In the genomic region with DNA sequence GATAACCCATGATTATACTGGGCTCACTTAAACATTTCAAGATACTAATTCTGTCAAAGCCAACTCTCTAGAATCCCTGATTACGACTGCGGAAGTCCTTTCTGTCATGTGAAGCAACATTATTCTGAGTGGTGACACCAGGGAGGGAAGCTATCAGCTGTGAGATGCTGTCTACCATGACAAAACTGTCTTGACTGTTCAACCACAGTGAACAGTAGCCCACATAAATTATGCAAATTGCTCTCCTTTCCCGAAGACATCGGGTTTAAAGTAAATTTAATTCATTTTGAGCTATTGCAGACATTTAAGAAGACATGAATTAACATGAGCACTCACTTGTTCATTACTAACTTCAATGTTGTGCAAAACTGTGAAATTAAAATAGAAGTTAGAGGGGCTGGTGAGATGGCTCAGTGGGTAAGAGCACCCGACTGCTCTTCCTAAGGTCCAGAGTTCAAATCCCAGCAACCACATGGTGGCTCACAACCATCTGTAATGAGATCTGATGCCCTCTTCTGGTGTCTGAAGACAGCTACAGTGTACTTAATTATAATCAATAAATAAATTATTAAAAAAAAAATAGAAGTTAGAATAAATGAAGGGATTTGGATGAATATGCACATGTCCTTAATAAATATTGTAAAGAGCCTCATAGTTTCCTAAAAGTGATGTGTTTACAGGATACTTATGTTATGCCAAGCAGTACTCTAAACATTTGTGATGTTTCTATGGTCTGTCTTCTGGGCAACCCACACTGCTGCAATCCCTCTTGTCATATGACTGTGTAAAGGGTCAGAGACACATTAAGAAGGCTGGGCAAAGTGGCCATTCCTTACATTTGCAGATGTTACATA, we compare ENCODE assay signal across 13 mouse cellular contexts.
A peak's percentile ranks its signal among the peaks of the same experiment; 100 is the strongest.
DNase-seq lines count a peak whose midpoint lies in the region; ATAC-seq and TF ChIP-seq lines count a peak whose summit lies in the region.
"Had no signal": no experiment of that assay in that cellular context is flagged by ENCODE, and none has a peak within 500 bp of the region (broad histone marks: within the 10 kb centered on the region; RNA-seq: fewer than 3 reads in every experiment).

No protein-coding gene starts in this region.

- H3K4me2 ChIP-seq in hindbrain, embryonic 13.5 days: no peak overlapping the region
- no peak overlapping the region for H3K4me2 ChIP-seq in hindbrain, postnatal 0 days (ENCODE audit: low read depth, low read length)
- no peak overlapping the region for H3K4me2 ChIP-seq in forebrain, embryonic 14.5 days (ENCODE audit: low read length)
- H3K4me2 ChIP-seq in midbrain, embryonic 14.5 days (ENCODE audit: low read length): no peak overlapping the region
- H3K4me2 ChIP-seq: liver, embryonic 12.5 days had no signal

- no peak for TF ChIP-seq CTCF in hindbrain, postnatal 0 days (IDR thresholded peaks at IDR 0.05; ENCODE audit: low read depth)

- H3K27ac ChIP-seq in hindbrain, embryonic 13.5 days: no peak overlapping the region
- no peak overlapping the region for H3K27ac ChIP-seq in hindbrain, postnatal 0 days
- H3K27ac ChIP-seq in forebrain, embryonic 14.5 days (ENCODE audit: low read depth, low read length): no peak overlapping the region
- no peak overlapping the region for H3K27ac ChIP-seq in midbrain, embryonic 14.5 days (replicated peaks; ENCODE audit: low read depth, low read length)
- H3K27ac ChIP-seq: liver, embryonic 12.5 days had no signal

- no peaks in the 10 kb centered on the region for H3K36me3 ChIP-seq in hindbrain, embryonic 13.5 days
- H3K36me3 ChIP-seq in hindbrain, postnatal 0 days (ENCODE audit: insufficient read depth, low read length): no peaks in the 10 kb centered on the region
- no peaks in the 10 kb centered on the region for H3K36me3 ChIP-seq in forebrain, embryonic 14.5 days (ENCODE audit: control insufficient read depth, insufficient read depth, low read length)
- H3K36me3 ChIP-seq in midbrain, embryonic 14.5 days (ENCODE audit: control insufficient read depth, insufficient read depth, low read length): no peaks in the 10 kb centered on the region
- H3K36me3 ChIP-seq: liver, embryonic 12.5 days had no signal

- ATAC-seq in hindbrain, embryonic 13.5 days (ENCODE audit: low FRiP score): peak; percentile 68; the same call in 1 of the 2 replicates
- ATAC-seq in hindbrain, postnatal 0 days: no peak
- peak; percentile 75 for ATAC-seq in forebrain, embryonic 14.5 days
- peak; percentile 72; the same call in 1 of the 2 replicates for ATAC-seq in midbrain, embryonic 14.5 days (ENCODE audit: low FRiP score, low TSS enrichment)
- no peak for ATAC-seq in megakaryocyte-erythroid progenitor cell, adult 5-6 weeks (replicated peaks; ENCODE audit: low FRiP score, low TSS enrichment, poor library complexity, severe bottlenecking)
- ATAC-seq: inflammation-experienced regulatory T-cells, adult 6 months; liver, embryonic 12.5 days had no signal

- no peaks in the 10 kb centered on the region for H3K9me3 ChIP-seq in hindbrain, embryonic 13.5 days
- H3K9me3 ChIP-seq in hindbrain, postnatal 0 days (ENCODE audit: low read length): no peaks in the 10 kb centered on the region
- H3K9me3 ChIP-seq in forebrain, embryonic 14.5 days (replicated peaks; ENCODE audit: control insufficient read depth, low read length): no peaks in the 10 kb centered on the region
- no peaks in the 10 kb centered on the region for H3K9me3 ChIP-seq in midbrain, embryonic 14.5 days (ENCODE audit: control insufficient read depth, low read length)
- H3K9me3 ChIP-seq: liver, embryonic 12.5 days had no signal

- H3K4me3 ChIP-seq in hindbrain, embryonic 13.5 days: no peak overlapping the region
- H3K4me3 ChIP-seq in hindbrain, postnatal 0 days (ENCODE audit: low read length): no peak overlapping the region
- H3K4me3 ChIP-seq in forebrain, embryonic 14.5 days (ENCODE audit: low read depth, low read length): no peak overlapping the region
- no peak overlapping the region for H3K4me3 ChIP-seq in midbrain, embryonic 14.5 days (replicated peaks; ENCODE audit: low read depth, low read length)
- H3K4me3 ChIP-seq: liver, embryonic 12.5 days had no signal

- no peak overlapping the region for H3K9ac ChIP-seq in hindbrain, embryonic 13.5 days
- no peak overlapping the region for H3K9ac ChIP-seq in hindbrain, postnatal 0 days (replicated peaks; ENCODE audit: low read length)
- H3K9ac ChIP-seq in forebrain, embryonic 14.5 days (ENCODE audit: low read length): no peak overlapping the region
- H3K9ac ChIP-seq in midbrain, embryonic 14.5 days (replicated peaks; ENCODE audit: low read length): no peak overlapping the region
- H3K9ac ChIP-seq: liver, embryonic 12.5 days had no signal

- no peak for DNase-seq in hindbrain, postnatal 0 days (ENCODE audit: low spot score)
- DNase-seq in brain, adult 2 months (ENCODE audit: low read depth, low spot score): peak; percentile 22
- DNase-seq in forebrain, embryonic 14.5 days (ENCODE audit: low spot score): peak; percentile 60
- DNase-seq in midbrain, embryonic 14.5 days: peak; percentile 49
- no peak for DNase-seq in layer of hippocampus, adult 9-11 months
- DNase-seq: adrenal gland, postnatal 36 days; gastrocnemius, postnatal 25 days; right cerebral cortex, postnatal 25 days; thymus, postnatal 25 days had no signal

- WGBS in hindbrain, embryonic 13.5 days: 56% methylated on average over 5 of the region's 5 CpGs
- WGBS in hindbrain, postnatal 0 days: 53% methylated on average over 5 of the region's 5 CpGs
- 64% methylated on average over 5 of the region's 5 CpGs for WGBS in forebrain, embryonic 14.5 days
- 29% methylated on average over 5 of the region's 5 CpGs for WGBS in midbrain, embryonic 14.5 days

- H3K4me1 ChIP-seq in hindbrain, embryonic 13.5 days (replicated peaks): peaks cover 12% of the 10 kb centered on the region
- 0 out of 2 replicates have a peak, but pooled peaks cover 4% of the 10 kb centered on the region for H3K4me1 ChIP-seq in hindbrain, postnatal 0 days (ENCODE audit: insufficient read depth, low read length)
- peaks cover 10% of the 10 kb centered on the region; the same call in 1 of the 2 replicates for H3K4me1 ChIP-seq in forebrain, embryonic 14.5 days (ENCODE audit: control insufficient read depth, insufficient read depth, low read length)
- peaks cover 5% of the 10 kb centered on the region; the same call in 1 of the 2 replicates for H3K4me1 ChIP-seq in midbrain, embryonic 14.5 days (ENCODE audit: control insufficient read depth, insufficient read depth, low read length)
- H3K4me1 ChIP-seq: liver, embryonic 12.5 days had no signal

- 0 out of 2 replicates have a peak, but pooled peaks cover 2% of the 10 kb centered on the region for H3K27me3 ChIP-seq in hindbrain, embryonic 13.5 days
- no peaks in the 10 kb centered on the region for H3K27me3 ChIP-seq in hindbrain, postnatal 0 days (ENCODE audit: insufficient read depth, low read length)
- H3K27me3 ChIP-seq in forebrain, embryonic 14.5 days (replicated peaks; ENCODE audit: control insufficient read depth, insufficient read depth, low read length): no peaks in the 10 kb centered on the region
- H3K27me3 ChIP-seq in midbrain, embryonic 14.5 days (ENCODE audit: control insufficient read depth, insufficient read depth, low read length): peaks cover 6% of the 10 kb centered on the region
- H3K27me3 ChIP-seq: liver, embryonic 12.5 days had no signal

Comparison
In these comparisons a context has a peak if more than half of its experiments do, and no peak if none do; other contexts are left out.
1. ATAC-seq: peak in hindbrain, embryonic 13.5 days (single experiment), forebrain, embryonic 14.5 days (single experiment) and midbrain, embryonic 14.5 days (single experiment); none in hindbrain, postnatal 0 days (single experiment) and megakaryocyte-erythroid progenitor cell, adult 5-6 weeks (single experiment).
2. DNase-seq: peak in brain, adult 2 months (single experiment), forebrain, embryonic 14.5 days (single experiment) and midbrain, embryonic 14.5 days (single experiment); none in hindbrain, postnatal 0 days (single experiment) and layer of hippocampus, adult 9-11 months (single experiment).